18 mouse cellular contexts compared by ENCODE assay signal in genomic region chr3:66537106-66537893, GRCm38 (mm10).
DNase-seq lines count a peak whose midpoint lies in the region; ATAC-seq lines count a peak whose summit lies in the region.
"Had no signal": no experiment of that assay in that cellular context is flagged by ENCODE, and none has a peak within 500 bp of the region (broad histone marks: within the 10 kb centered on the region; RNA-seq: fewer than 3 reads in every experiment).

No protein-coding gene starts in this region.

- H3K27me3 ChIP-seq in forebrain, embryonic 11.5 days (ENCODE audit: control insufficient read depth, insufficient read depth, low read length) = no peaks in the 10 kb centered on the region
- peaks cover 15% of the 10 kb centered on the region for H3K27me3 ChIP-seq in forebrain, embryonic 10.5 days (ENCODE audit: poor library complexity, severe bottlenecking)
- no peaks in the 10 kb centered on the region for H3K27me3 ChIP-seq in hindbrain, embryonic 13.5 days
- no peaks in the 10 kb centered on the region for H3K27me3 ChIP-seq in midbrain, embryonic 11.5 days (ENCODE audit: control insufficient read depth, insufficient read depth, low read length)
- no peaks in the 10 kb centered on the region for H3K27me3 ChIP-seq in liver, embryonic 11.5 days (replicated peaks; ENCODE audit: control insufficient read depth, insufficient read depth, low read length)
- H3K27me3 ChIP-seq in heart, embryonic 11.5 days (ENCODE audit: control insufficient read depth, insufficient read depth, low read length) = no peaks in the 10 kb centered on the region

- H3K4me1 ChIP-seq in forebrain, embryonic 11.5 days (replicated peaks; ENCODE audit: control insufficient read depth, insufficient read depth, low read length) = peaks cover 6% of the 10 kb centered on the region; the same call in 1 of the 2 replicates
- H3K4me1 ChIP-seq in forebrain, embryonic 10.5 days = peaks cover 18% of the 10 kb centered on the region
- peaks cover 36% of the 10 kb centered on the region for H3K4me1 ChIP-seq in hindbrain, embryonic 13.5 days (replicated peaks)
- H3K4me1 ChIP-seq in midbrain, embryonic 11.5 days (ENCODE audit: control insufficient read depth, insufficient read depth, low read length) = peaks cover 10% of the 10 kb centered on the region; the same call in 1 of the 2 replicates
- no peaks in the 10 kb centered on the region for H3K4me1 ChIP-seq in liver, embryonic 11.5 days (replicated peaks; ENCODE audit: control insufficient read depth, insufficient read depth, low read length)
- no peaks in the 10 kb centered on the region for H3K4me1 ChIP-seq in heart, embryonic 11.5 days (ENCODE audit: control insufficient read depth, insufficient read depth, low read length)

- H3K4me3 ChIP-seq in forebrain, embryonic 11.5 days (ENCODE audit: low read depth, low read length) = no peak overlapping the region
- H3K4me3 ChIP-seq in forebrain, embryonic 10.5 days = no peak overlapping the region
- H3K4me3 ChIP-seq in hindbrain, embryonic 13.5 days = no peak overlapping the region
- no peak overlapping the region for H3K4me3 ChIP-seq in midbrain, embryonic 11.5 days (ENCODE audit: low read depth, low read length)
- no peak overlapping the region for H3K4me3 ChIP-seq in liver, embryonic 11.5 days (ENCODE audit: low read depth, low read length)
- no peak overlapping the region for H3K4me3 ChIP-seq in heart, embryonic 11.5 days (ENCODE audit: low read depth, low read length)
- H3K4me3 ChIP-seq: erythroblast, embryonic 14.5 days; heart, adult 2 months; limb, embryonic 15.5 days had no signal

- DNase-seq in forebrain, embryonic 11.5 days (ENCODE audit: low spot score) = no peak
- DNase-seq in forebrain, embryonic 10.5 days (ENCODE audit: extremely low spot score, low spot score) = no peak
- peak; percentile 88 for DNase-seq in midbrain, embryonic 11.5 days (ENCODE audit: low spot score, missing footprints)
- peak; percentile 61 for DNase-seq in retina, embryonic 14.5 days (ENCODE audit: low spot score)
- DNase-seq in liver, embryonic 11.5 days (ENCODE audit: low spot score) = no peak
- DNase-seq in spleen, postnatal 36 days (ENCODE audit: low spot score in 2 of 2) = no peak
- DNase-seq: adrenal gland, adult 8-10 months; heart, adult 2 months; heart, postnatal 10 days; kidney, postnatal 25 days; lung, embryonic 14.5 days; right cerebral cortex, postnatal 25 days; thymus, adult 2 months had no signal

- H3K9me3 ChIP-seq in forebrain, embryonic 11.5 days (ENCODE audit: control insufficient read depth, low read length) = no peaks in the 10 kb centered on the region
- peaks cover 4% of the 10 kb centered on the region; the same call in 1 of the 2 replicates for H3K9me3 ChIP-seq in forebrain, embryonic 10.5 days
- H3K9me3 ChIP-seq in hindbrain, embryonic 13.5 days = peaks cover 5% of the 10 kb centered on the region; the same call in 1 of the 2 replicates
- no peaks in the 10 kb centered on the region for H3K9me3 ChIP-seq in midbrain, embryonic 11.5 days (ENCODE audit: control insufficient read depth, low read length)
- H3K9me3 ChIP-seq in liver, embryonic 11.5 days (ENCODE audit: control insufficient read depth, low read length) = no peaks in the 10 kb centered on the region
- H3K9me3 ChIP-seq in heart, embryonic 11.5 days (replicated peaks; ENCODE audit: control insufficient read depth, low read length) = no peaks in the 10 kb centered on the region
- H3K9me3 ChIP-seq: limb, embryonic 15.5 days had no signal

- no peak overlapping the region for H3K4me2 ChIP-seq in forebrain, embryonic 11.5 days (ENCODE audit: low read depth, low read length, severe bottlenecking)
- H3K4me2 ChIP-seq in hindbrain, embryonic 13.5 days = no peak overlapping the region
- no peak overlapping the region for H3K4me2 ChIP-seq in midbrain, embryonic 11.5 days
- no peak overlapping the region for H3K4me2 ChIP-seq in liver, embryonic 11.5 days
- no peak overlapping the region for H3K4me2 ChIP-seq in heart, embryonic 11.5 days
- H3K4me2 ChIP-seq: limb, embryonic 15.5 days; lung, embryonic 14.5 days had no signal

- WGBS in forebrain, embryonic 11.5 days = 30% methylated on average over 3 of the region's 3 CpGs
- WGBS in forebrain, embryonic 10.5 days = 53% methylated on average over 3 of the region's 3 CpGs
- 23% methylated on average over 3 of the region's 3 CpGs for WGBS in hindbrain, embryonic 13.5 days
- 29% methylated on average over 3 of the region's 3 CpGs for WGBS in midbrain, embryonic 11.5 days
- 76% methylated on average over 3 of the region's 3 CpGs for WGBS in liver, embryonic 11.5 days
- WGBS in heart, embryonic 11.5 days (ENCODE audit: insufficient replicate concordance) = 62% methylated on average over 3 of the region's 3 CpGs

- H3K27ac ChIP-seq in forebrain, embryonic 11.5 days (ENCODE audit: low read depth, low read length) = no peak overlapping the region
- H3K27ac ChIP-seq in forebrain, embryonic 10.5 days = no peak overlapping the region
- peak overlapping the region; percentile 76 for H3K27ac ChIP-seq in hindbrain, embryonic 13.5 days
- peak overlapping the region; percentile 44; the same call in 1 of the 2 replicates for H3K27ac ChIP-seq in midbrain, embryonic 11.5 days (ENCODE audit: low read depth, low read length)
- no peak overlapping the region for H3K27ac ChIP-seq in liver, embryonic 11.5 days (ENCODE audit: low read depth, low read length)
- H3K27ac ChIP-seq in heart, embryonic 11.5 days (ENCODE audit: low read depth, low read length) = no peak overlapping the region
- H3K27ac ChIP-seq: heart, adult 2 months; limb, embryonic 15.5 days had no signal

- H3K9ac ChIP-seq in forebrain, embryonic 11.5 days (ENCODE audit: low read length) = no peak overlapping the region
- H3K9ac ChIP-seq in hindbrain, embryonic 13.5 days = no peak overlapping the region
- H3K9ac ChIP-seq in midbrain, embryonic 11.5 days (ENCODE audit: low read length) = no peak overlapping the region
- no peak overlapping the region for H3K9ac ChIP-seq in liver, embryonic 11.5 days (ENCODE audit: low read depth, low read length)
- no peak overlapping the region for H3K9ac ChIP-seq in heart, embryonic 11.5 days (ENCODE audit: low read depth, low read length)
- H3K9ac ChIP-seq: limb, embryonic 15.5 days; lung, embryonic 14.5 days had no signal

- peak; percentile 73 for ATAC-seq in forebrain, embryonic 11.5 days (replicated peaks; ENCODE audit: low FRiP score)
- peak; percentile 92 for ATAC-seq in hindbrain, embryonic 13.5 days (ENCODE audit: low FRiP score)
- peak; percentile 87 for ATAC-seq in midbrain, embryonic 11.5 days (ENCODE audit: low FRiP score)
- ATAC-seq in liver, embryonic 11.5 days (replicated peaks; ENCODE audit: low FRiP score) = no peak
- no peak for ATAC-seq in heart, embryonic 11.5 days (replicated peaks; ENCODE audit: insufficient number of reproducible peaks, low FRiP score, low TSS enrichment)
- ATAC-seq: intestine, postnatal 0 days had no signal

- H3K36me3 ChIP-seq in forebrain, embryonic 11.5 days (ENCODE audit: control insufficient read depth, insufficient read depth, low read length) = no peaks in the 10 kb centered on the region
- no peaks in the 10 kb centered on the region for H3K36me3 ChIP-seq in forebrain, embryonic 10.5 days (replicated peaks)
- no peaks in the 10 kb centered on the region for H3K36me3 ChIP-seq in hindbrain, embryonic 13.5 days
- no peaks in the 10 kb centered on the region for H3K36me3 ChIP-seq in midbrain, embryonic 11.5 days (ENCODE audit: control insufficient read depth, insufficient read depth, low read length)
- H3K36me3 ChIP-seq in liver, embryonic 11.5 days (ENCODE audit: control insufficient read depth, insufficient read depth, low read length) = no peaks in the 10 kb centered on the region
- no peaks in the 10 kb centered on the region for H3K36me3 ChIP-seq in heart, embryonic 11.5 days (ENCODE audit: control insufficient read depth, insufficient read depth, low read length)
- H3K36me3 ChIP-seq: limb, embryonic 15.5 days had no signal

Comparison
In these comparisons a context has a peak if more than half of its experiments do, and no peak if none do; other contexts are left out.
1. ATAC-seq: peak in forebrain, embryonic 11.5 days (single experiment), hindbrain, embryonic 13.5 days (single experiment) and midbrain, embryonic 11.5 days (single experiment); none in liver, embryonic 11.5 days (single experiment) and heart, embryonic 11.5 days (single experiment).
2. DNase-seq: peak in midbrain, embryonic 11.5 days (single experiment) and retina, embryonic 14.5 days (single experiment); none in forebrain, embryonic 11.5 days (single experiment), forebrain, embryonic 10.5 days (single experiment), liver, embryonic 11.5 days (single experiment) and spleen, postnatal 36 days (0 of 2).
3. H3K27ac ChIP-seq: peak in hindbrain, embryonic 13.5 days (single experiment) and midbrain, embryonic 11.5 days (single experiment); none in forebrain, embryonic 11.5 days (single experiment), forebrain, embryonic 10.5 days (single experiment), liver, embryonic 11.5 days (single experiment) and heart, embryonic 11.5 days (single experiment).